Mouse (Mus musculus): ENCODE results near the gene Rpl7a.
A peak's percentile ranks its signal among the peaks of the same experiment; 100 is the strongest.

Gene Rpl7a

DNA sequence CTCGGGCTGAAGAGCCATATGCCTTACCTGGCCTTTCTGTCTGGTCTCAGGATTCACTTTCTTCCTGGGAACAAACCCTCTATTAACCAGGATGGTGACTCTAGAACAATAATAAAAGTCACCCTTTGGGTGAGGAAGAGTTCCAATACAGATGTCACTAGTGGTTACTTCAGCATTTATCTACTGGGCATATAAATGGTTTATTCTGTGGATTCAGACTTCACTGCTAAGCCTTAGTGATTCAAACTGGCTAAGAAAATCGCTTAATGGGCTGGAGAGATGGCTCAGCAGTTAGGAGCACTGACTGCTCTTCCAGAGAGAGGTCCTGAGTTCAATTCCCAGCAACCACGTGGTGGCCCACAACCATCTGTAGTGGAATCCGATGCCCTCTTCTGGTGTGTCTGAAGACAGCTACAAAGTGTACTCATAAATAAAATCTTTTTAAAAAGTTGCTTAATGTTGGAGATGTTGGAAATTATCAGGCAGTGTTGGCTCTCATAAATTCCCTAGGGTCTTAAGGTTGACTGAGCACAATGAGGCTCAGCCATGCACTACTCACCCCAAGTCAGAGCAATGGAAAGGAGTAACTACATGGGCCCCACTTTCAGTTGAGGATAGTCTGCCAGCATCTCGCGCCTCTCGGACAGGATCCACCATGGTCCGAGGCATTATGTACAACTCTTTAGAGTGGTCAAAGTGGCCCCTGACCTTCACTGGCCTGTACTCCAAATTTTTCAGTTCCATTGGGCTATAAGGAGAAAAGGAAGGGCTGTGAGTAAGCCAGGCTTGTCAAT, 3.8 kb downstream of the Rpl7a start:
- DNase-seq (ENCODE audit: low read depth, low spot score): no peak

DNA sequence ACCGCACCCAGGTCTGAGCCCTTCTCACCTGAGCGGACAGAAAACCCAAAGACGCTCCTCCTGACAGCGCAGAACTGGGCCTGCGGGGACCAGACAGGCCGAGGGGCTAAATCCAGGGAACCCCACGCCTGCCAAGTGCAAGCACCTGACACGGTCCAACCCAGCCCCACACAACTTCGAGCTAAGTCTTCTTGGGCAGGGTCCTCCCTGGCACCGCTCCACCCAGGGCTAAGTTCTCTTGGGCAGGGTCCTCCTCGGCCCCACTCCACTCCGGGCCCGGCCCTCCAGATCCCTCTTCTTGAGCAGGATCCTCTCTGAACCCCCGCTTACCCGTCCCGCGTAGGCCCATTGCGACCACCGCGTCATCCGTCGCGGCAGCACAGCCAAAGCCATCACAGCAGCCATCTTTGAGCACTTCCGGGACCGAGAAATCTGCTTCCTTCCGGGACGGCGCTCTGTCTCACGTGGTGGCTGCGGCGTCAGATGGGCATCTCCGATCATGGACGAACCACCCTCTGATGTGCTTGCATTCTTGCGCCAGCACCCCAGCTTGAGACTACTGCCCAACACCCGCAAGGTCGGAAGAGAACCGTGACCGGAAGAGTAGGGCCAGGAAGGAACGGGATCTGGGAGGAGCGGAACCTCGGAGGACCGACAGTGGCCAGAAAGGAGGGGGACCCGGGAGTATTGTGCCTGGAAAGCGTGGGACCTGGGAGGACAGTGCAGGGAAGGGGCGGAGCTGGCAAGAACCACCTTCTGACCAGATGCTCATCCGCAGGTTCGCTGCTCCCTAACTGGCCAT, 5.6 kb downstream of the Rpl7a start, which contains the start of the genes Surf2 and Surf1:
Gene Surf2, plus strand, starts transcription at position 441 of the 802 bp plus-strand sequence.
Gene Surf1, minus strand, starts transcription at position 604 of the 802 bp plus-strand sequence.
- DNase-seq (ENCODE audit: low read depth, low spot score): peak; percentile 61

DNA sequence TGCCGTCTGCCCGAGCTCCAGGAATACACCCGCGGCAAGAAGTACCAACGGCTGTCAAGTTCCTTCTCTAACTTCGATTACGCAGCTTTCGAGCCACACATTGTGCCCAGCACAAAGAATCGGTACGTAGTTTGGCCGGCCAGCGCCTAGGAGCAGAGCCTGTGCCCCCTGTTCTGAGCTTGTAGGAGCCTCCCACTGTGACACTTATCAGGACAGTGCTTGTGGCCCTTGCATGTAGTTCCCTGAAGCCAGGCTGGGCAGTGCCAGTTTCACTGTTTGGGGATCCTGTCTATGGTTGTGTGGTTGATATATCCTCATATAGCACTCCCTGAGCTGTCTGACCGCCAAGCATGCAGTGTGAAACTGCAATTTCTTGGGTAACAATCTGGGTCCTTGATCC, 6.2 kb downstream of the Rpl7a start:
- DNase-seq (ENCODE audit: low read depth, low spot score): no peak

DNA sequence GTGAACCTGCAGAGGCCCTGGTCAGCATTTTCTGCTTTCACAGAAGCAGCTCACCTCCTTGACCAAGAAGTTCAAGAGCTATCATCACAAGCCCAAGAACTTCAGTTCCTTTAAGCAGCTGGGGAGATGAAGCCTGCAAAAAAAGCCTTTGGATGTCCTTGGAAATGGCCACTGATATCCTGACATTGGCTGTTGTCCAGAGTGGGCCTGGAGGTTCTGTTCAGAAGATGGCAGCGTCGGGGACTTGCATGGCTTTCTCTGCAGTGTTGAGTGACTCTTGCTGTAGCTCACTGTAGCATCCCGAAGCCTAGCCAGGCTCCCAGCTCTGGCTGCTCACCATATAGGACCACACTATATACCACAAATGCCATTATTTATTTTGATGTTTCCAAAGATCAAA, 9.1 kb downstream of the Rpl7a start:
- no peak for DNase-seq (ENCODE audit: low read depth, low spot score)

DNA sequence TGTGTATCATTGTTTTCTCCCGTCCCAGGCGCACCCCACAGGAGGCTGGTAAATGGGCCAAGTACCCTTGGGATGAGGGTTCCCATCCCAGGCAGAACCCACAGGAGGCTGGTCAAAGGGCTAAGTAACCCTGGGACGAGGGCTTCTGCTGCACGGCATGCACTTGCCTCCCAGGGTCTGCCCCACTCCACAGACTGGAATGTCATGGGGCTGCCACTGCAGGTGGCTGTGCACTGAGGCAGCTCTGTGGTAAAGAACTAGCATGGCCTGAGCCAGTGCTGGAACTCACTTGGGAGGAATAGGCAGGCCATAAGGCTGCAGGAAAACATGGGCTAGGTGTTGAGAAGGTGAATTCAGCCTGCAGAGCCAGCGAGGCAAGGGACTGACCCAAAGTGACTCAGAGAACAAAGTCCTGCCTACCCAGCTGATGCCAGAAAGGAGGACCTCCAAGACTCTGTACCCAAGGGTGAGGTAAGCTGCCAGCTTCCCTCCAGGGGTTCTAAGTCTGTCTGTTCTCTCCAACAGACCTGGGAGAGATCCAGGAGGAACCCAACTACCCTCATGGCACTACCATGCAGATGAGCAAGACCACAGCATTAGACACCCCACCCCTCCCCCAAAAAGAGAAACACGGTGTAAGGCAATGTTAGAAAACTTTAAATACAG, 9.8 kb downstream of the Rpl7a start:
- DNase-seq (ENCODE audit: low read depth, low spot score): no peak

GRCm38 (mm10) chr2:26921784-26922183, 11.2 kb downstream of the Rpl7a start:
- no peak for DNase-seq (ENCODE audit: low read depth, low spot score)

DNA sequence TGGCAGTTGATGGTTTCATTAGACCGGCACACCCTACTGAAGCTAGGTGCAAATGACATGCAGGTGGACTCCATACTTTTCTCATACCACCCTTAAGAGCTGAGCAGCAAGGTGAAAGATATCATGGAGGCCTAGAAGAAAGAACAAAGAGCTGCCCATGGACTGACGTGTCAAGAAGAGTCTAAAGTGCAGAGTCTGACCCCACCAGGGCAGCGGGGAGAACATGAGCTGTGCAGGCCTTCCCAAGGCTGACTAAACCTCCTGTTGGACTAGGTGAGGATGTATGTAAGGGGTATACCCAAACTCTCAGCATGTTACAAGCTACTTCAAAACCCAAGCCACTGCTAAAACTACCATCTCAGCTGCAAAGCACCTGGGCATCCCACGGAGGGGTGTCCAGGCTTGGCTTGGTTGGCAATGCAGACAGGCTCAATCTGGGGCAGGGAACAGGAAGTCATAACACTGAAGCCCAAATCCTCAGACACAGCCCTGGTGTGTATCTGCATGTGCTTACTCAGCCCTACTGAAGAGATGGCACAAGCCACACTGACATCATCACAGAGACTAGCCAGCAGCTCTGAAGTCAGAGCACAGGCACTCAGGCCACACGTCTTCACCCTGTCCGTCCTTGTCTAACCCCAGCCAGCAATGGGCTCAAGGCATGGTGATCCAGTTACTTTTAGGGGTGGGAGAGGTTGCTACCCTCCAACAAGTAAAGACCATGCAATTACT, 17.3 kb downstream of the Rpl7a start:
- DNase-seq (ENCODE audit: low read depth, low spot score): no peak

DNA sequence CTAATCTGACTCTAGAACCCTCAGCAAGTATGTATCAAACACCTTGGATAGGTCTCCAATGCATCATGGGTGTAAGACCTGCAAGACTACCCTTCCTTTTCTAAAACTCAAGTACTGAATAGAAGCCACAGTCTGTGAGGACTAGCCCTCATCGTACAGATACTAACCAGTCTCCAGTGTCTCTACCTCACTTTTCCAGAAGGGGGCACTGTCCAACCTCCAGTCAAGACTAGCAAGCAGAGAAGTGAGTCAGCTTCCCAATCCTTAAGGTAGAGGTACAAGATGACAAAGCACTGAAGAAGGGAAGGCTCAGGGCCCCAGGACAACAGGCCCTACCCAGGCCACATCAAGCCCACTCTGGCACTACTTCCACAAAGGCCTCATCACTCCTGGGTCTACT, 19.8 kb downstream of the Rpl7a start:
- no peak for DNase-seq (ENCODE audit: low read depth, low spot score)

DNA sequence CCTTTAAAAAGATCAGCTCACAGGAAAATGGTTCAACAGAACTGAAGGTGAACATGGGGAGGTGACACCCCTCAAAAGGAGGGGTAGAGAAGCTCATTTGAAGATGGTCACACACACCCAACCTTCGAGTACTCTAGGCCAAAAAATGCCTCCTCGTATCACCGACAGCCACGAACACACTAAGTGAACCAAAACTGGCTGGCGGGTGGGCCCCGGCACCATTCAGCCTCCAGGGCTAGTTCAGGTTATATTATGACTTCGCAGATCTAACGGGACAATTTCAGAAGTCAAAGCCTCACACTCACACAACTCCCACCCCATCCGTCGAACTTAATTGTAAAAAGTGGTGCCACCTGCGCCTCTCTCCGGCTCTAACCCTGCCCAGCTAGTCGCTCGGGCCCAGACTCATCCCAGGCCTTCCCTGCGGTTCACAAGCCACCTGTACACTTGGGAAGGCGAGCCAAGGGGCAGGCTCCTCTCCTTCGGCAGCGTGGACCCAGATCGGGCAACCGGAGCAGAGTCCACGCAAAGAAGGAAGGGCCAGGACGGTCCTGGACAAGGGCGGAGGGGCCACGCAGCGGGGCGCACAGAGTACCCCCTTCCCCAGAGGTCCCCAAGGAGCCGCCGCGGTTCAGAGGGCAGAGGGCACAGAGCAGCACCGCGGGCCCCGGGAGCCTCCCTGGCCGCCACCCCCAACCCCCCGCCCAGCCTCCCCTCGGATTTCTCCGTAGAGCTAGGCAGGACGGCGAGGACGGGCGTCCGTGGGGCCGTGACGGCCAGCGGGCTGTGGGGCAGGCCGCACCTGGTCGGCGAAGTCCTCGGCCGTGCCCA, 22.1 kb downstream of the Rpl7a start:
- no peak for DNase-seq (ENCODE audit: low read depth, low spot score)

GRCm38 (mm10) chr2:26933304-26934055, 22.9 kb downstream of the Rpl7a start, which contains the start of the genes Surf4 and Stkld1:
TSS of gene Surf4 (minus strand) at chr2:26933928.
TSS of gene Stkld1 (plus strand) at chr2:26934047.
- peak; percentile 90 for DNase-seq (ENCODE audit: low read depth, low spot score)

DNA sequence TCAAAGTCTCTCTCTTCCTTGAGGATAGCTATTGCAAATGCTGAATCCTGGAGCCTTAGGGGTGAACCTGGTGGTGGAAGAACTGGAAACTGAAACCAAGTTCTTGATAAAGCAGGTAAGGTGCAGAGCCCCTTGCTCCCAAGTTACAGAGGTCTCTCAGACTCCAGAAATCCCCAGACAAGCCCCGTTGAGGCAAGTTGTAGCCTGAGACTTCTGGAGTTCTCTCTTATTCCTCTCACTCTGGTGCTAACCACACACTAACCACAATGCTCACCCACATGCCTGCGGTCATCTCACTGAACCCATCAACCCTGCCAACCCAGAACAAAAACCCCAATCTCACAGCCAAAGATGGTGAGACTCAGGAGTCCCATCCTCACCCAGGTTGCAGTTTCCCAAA, 24.7 kb downstream of the Rpl7a start:
- DNase-seq (ENCODE audit: low read depth, low spot score): no peak

- no peak for DNase-seq (ENCODE audit: low read depth, low spot score)
Measured at GRCm38 (mm10) chr2:26936425-26936824, 25.9 kb downstream of the Rpl7a start.

DNA sequence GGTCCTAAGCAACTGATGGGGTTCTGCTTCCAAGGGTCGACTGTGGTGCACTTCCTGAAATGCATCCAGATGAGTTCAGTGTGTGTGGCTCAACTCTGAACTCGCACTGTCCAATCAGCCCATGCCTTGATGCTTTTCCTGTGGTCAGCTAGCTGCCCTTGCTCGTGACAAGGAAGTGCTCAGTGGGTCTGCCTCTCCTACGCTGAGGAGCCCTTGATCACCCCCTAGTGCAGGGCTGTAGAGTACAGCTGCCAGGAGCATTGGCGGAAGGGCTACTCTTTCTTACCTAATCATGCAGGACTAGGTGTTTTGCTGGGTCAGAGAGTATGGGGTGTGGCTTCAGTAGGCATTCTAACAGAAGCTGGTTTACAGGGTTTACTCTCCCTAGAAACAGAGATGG, 31.0 kb downstream of the Rpl7a start:
- no peak for DNase-seq (ENCODE audit: low read depth, low spot score)

GRCm38 (mm10) chr2:26943253-26943652, 32.7 kb downstream of the Rpl7a start:
- no peak for DNase-seq (ENCODE audit: low read depth, low spot score)

- DNase-seq (ENCODE audit: low read depth, low spot score): no peak
Measured at GRCm38 (mm10) chr2:26950411-26950810, 39.8 kb downstream of the Rpl7a start.

- DNase-seq (ENCODE audit: low read depth, low spot score): no peak
Measured at GRCm38 (mm10) chr2:26951346-26951905, 40.9 kb downstream of the Rpl7a start.

DNA sequence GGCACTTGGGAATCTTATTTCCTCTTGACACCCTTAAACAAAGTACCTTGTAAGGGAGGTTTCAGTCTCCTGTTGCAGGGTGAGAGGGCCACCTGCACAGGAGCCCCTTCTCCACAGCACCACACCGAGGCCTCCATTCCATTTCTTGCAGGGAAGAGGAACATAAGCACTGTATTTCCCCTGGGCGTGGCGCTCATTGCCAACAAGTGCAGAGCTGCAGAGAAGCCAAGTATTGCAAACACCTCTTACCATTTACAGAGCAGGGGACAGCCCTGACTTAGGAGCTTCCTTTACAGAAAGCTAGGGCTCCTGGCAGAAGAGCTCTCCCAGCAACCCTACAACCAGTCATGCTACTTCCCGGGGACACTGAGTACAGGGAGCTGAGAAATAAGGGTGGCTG, 41.6 kb downstream of the Rpl7a start:
- no peak for DNase-seq (ENCODE audit: low read depth, low spot score)

DNA sequence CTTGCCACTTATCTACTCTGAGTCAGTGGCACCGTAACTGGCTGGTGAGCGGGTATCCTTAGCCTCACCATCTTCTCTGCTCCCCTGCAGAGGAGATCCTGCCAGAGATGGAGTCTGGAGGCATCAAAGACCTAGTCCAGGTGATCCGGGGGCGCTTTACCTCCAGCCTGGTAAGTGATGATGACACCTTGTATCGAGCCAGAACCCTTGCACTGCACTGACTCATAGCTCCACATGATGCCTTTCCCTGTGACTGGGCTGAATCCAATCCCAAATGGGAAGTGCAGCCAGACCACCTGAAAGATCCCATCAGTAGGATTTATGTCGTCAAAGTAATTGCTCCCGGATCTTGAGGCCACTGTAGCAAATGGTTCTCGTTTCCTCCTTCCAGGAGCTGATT, 42.3 kb downstream of the Rpl7a start:
- DNase-seq (ENCODE audit: low read depth, low spot score): no peak

GRCm38 (mm10) chr2:26954735-26955395, 44.3 kb downstream of the Rpl7a start:
- DNase-seq (ENCODE audit: low read depth, low spot score): no peak

All from embryo, embryonic 11.5 days (tissue).